Mouse (Mus musculus) kidney, embryonic 16.5 days (tissue): ENCODE measurements around the gene Fosl2. TPM values are rescaled to one million over a fixed set of nuclear protein-coding genes. Genes with fewer than 3 reads are reported as not detected.

Experiments used
- ATAC-seq: fragments of 200-750 bp; cut with Nextera tagmentation; 2 replicates; pipeline ENCODE4 v1.8.0; 2017; ENCODE audit warnings: moderate TSS enrichment; ENCODE audit not compliant: low FRiP score, low TSS enrichment
- H3K27ac ChIP-seq: fragments of 300-500 bp; sonication (generic); 2 replicates; pipeline ENCODE4 v1.5.1; 2014; ENCODE audit warnings: low read length
- H3K27me3 ChIP-seq: fragments of 300-500 bp; sonication (generic); 2 replicates; pipeline ENCODE4 v1.6.1; 2014; ENCODE audit warnings: low read length, control low read depth, mixed read lengths; ENCODE audit not compliant: insufficient read depth
- H3K36me3 ChIP-seq: fragments of 300-500 bp; sonication (generic); 2 replicates; pipeline ENCODE4 v1.6.1; 2014; ENCODE audit warnings: low read length, control low read depth, mixed read lengths; ENCODE audit not compliant: insufficient read depth
- H3K4me1 ChIP-seq: fragments of 300-500 bp; sonication (generic); 2 replicates; pipeline ENCODE4 v1.6.1; 2014; ENCODE audit warnings: low read length, control low read depth, mixed read lengths; ENCODE audit not compliant: insufficient read depth
- H3K4me2 ChIP-seq: fragments of 300-500 bp; sonication (generic); replicated peaks from 2 replicates; pipeline ENCODE4 v1.6.1; 2014; ENCODE audit warnings: low read depth, low read length
- H3K4me3 ChIP-seq: fragments of 300-500 bp; sonication (generic); 2 replicates; pipeline ENCODE4 v1.5.1; 2014; ENCODE audit warnings: mild to moderate bottlenecking, low read length
- H3K9ac ChIP-seq: fragments of 300-500 bp; sonication (generic); replicated peaks from 2 replicates; pipeline ENCODE4 v1.6.1; 2014; ENCODE audit warnings: low read length
- H3K9me3 ChIP-seq: fragments of 300-500 bp; sonication (generic); 2 replicates; pipeline ENCODE4 v1.6.1; 2016; ENCODE audit warnings: low read length, control low read depth
- WGBS: fragments of 180-500 bp; shearing (Covaris S2); extraction: QIAGEN DNeasy Blood & Tissue Kit; methylation state at CpG from one replicate; pipeline ENCODE4 v1.1.7; 2014; 5-methylcytosine and 5-hydroxymethylcytosine counted together
- polyA plus RNA-seq: library from polyadenylated mRNA; unstranded; fragments of >200 nt; fragmentation: Nextera tagmentation; extraction: Ambion mirVana; gene quantifications from 2 replicates; pipeline ENCODE4 v1.2.1, GENCODE M21; 2015

The Fosl2 gene
- polyA plus RNA-seq, 1 experiment from 2014 or later, result 5.5 TPM

DNA sequence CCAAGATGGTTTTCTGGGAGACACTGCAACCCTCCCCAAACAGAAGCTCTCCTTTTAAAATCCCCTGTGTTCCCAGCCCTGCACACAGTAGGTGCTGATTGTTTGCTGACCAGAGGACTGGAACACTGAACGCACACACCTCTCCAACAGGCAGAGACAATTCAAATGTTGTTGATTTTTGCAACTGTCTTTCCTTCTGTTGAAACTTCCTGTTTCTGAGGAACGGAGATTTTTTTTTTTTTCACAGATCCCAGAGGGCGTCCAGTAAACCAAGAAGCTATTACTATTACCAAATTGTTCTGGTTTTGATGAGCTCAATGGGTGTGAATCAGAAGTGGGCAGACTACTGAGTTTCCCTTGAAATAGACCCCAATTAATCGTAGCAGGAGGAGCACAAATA, 58.6 kb downstream of the Fosl2 start:
- no peak overlapping the region for H3K27ac ChIP-seq
- 66% methylated on average over 4 of the region's 4 CpGs for WGBS
- no peak for ATAC-seq
- no peaks in the 10 kb centered on the region for H3K36me3 ChIP-seq
- no peak overlapping the region for H3K9ac ChIP-seq
- H3K4me1 ChIP-seq, result peaks cover 6% of the 10 kb centered on the region; the same call in 1 of the 2 replicates
- H3K27me3 ChIP-seq, result no peaks in the 10 kb centered on the region
- no peak overlapping the region for H3K4me3 ChIP-seq
- H3K9me3 ChIP-seq, result no peaks in the 10 kb centered on the region
- no peak overlapping the region for H3K4me2 ChIP-seq

DNA sequence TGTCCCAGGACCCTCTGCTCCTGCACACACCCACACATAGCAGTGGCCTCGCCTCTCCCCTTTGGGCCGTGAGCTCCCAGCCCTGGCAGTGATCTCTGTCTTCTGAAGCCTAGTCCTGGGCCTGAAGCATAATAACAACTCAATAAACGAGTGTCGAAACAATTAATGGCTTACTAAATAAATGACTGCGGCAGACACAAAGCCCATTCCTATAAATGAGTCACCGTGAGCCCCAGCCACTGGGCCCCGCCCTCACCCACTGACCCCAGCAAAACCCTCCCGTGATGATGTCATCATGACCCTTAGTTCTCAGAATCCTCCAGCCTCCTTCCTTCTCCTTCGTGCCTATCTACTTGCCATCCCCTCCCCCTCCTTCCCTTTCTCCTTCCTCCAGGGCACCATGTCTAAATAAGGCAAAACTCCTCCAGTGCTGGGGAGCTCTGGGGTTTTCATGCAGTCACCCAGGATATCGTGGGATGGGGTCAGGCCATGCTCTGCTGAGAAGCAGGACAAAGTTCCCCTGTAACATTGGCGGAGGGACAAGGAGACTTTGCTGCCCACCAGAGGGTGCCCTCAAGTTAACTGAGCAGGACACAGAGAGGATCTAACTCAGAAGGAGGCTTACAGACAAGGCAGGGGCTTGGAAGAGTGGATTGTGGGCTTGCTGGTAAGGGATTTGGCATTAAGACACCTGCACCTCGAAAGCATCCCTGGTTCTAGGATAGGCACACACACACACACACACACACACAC, 60.4 kb downstream of the Fosl2 start:
- 42% methylated on average over 12 of the region's 12 CpGs for WGBS
- Histone ChIP-seq H3K4me3 (no peak overlapping the region), H3K4me2 (no peak overlapping the region), H3K27ac (peak overlapping the region; percentile 36; the same call in 1 of the 2 replicates), H3K27me3 (no peaks in the 10 kb centered on the region), H3K9ac (no peak overlapping the region), H3K4me1 (peaks cover 6% of the 10 kb centered on the region; the same call in 1 of the 2 replicates), H3K36me3 (no peaks in the 10 kb centered on the region), H3K9me3 (no peaks in the 10 kb centered on the region)
- ATAC-seq, result peak; percentile 40; the same call in 1 of the 2 replicates

DNA sequence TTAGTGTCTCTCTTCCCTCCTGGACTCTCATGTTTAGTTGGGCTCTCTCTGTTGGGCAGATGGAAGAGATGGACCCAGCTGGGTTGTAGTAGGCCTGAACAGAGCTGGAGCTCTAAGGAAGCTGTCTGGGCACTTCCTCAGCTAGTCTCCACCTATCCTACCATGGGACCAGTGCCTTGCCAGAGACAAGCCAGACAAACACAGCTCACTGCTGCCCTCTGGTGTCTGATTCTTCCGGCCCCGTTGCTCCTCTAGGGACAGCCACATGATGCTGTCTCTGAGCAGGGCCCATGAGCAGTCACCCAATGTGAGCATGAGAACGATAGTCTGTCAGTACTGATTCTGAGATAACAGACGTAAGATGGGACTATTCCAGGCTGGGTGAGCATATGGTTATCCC, 62.1 kb downstream of the Fosl2 start:
- no peaks in the 10 kb centered on the region for H3K36me3 ChIP-seq
- WGBS, result 8% methylated on average over 4 of the region's 4 CpGs
- no peak overlapping the region for H3K4me2 ChIP-seq
- H3K4me3 ChIP-seq, result no peak overlapping the region
- H3K9ac ChIP-seq, result no peak overlapping the region
- no peaks in the 10 kb centered on the region for H3K9me3 ChIP-seq
- peaks cover 6% of the 10 kb centered on the region; the same call in 1 of the 2 replicates for H3K4me1 ChIP-seq
- ATAC-seq, result peak; percentile 89
- no peak overlapping the region for H3K27ac ChIP-seq
- no peaks in the 10 kb centered on the region for H3K27me3 ChIP-seq

DNA sequence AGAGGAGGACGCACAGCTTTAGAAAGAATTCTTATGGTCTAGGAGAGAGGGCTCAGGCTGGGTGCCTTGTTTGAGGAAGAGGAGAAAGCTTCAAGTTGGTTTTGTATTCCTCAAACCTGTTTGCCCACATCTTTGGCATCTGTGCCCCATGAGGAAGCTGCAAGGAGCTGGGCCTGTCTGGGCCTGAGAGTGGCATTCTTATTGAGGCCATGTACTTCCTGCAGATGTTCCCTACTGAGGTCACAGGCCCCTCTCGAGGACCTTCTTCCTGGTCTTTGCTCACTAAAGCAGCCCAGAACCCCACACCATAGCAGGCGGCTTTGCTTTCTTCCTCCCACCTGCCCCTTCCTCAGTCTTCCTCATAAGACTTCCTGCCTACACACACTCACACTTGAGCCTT, 63.5 kb downstream of the Fosl2 start:
- H3K4me3 ChIP-seq, result no peak overlapping the region
- no peak overlapping the region for H3K9ac ChIP-seq
- 75% methylated on average over 3 of the region's 3 CpGs for WGBS
- peaks cover 6% of the 10 kb centered on the region; the same call in 1 of the 2 replicates for H3K4me1 ChIP-seq
- no peaks in the 10 kb centered on the region for H3K27me3 ChIP-seq
- H3K27ac ChIP-seq, result no peak overlapping the region
- H3K36me3 ChIP-seq, result no peaks in the 10 kb centered on the region
- no peak overlapping the region for H3K4me2 ChIP-seq
- H3K9me3 ChIP-seq, result no peaks in the 10 kb centered on the region
- ATAC-seq, result no peak

DNA sequence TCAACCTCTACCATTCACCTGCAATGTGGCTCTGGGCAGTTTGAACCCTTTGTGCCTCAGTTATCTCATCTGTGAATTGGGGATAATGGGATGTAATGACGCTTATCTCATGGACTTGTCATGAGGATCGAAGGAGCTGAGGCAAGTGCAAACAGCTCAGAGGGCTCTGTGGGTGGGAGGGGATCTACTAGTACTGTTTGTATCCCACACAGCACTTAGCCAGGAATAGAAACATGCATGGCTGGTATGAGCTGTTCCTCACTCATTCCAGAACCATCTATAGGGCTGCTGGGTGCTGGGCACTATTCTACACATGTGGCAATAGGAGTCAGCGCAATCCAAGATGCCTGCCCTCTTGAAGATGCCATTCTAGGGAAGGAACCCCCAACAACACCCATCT, 64.0 kb downstream of the Fosl2 start:
- Histone ChIP-seq H3K4me1 (peaks cover 6% of the 10 kb centered on the region; the same call in 1 of the 2 replicates), H3K4me2 (no peak overlapping the region), H3K9me3 (no peaks in the 10 kb centered on the region), H3K27me3 (no peaks in the 10 kb centered on the region), H3K36me3 (no peaks in the 10 kb centered on the region), H3K27ac (no peak overlapping the region), H3K9ac (no peak overlapping the region), H3K4me3 (no peak overlapping the region)
- ATAC-seq, result no peak
- WGBS, result 96% methylated on average over 3 of the region's 3 CpGs

DNA sequence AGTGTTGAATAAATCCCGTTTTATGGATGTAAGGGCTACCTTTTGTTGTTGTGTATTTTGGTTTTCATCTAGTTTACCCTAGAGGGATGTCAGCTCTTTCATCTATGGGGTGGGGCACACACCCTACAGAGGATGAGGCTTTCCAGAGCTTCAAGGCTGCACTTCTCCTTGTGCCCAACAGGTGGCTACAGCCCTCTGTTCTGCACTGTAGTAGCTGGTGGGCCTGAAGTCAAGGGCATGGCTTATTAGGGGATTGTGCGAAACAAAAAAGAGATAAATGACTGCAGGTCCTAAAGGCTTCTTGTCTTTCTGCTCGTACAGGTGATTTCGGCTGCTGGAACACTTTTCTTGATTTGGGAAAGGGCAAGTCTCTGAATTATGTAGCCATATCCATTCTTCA, 69.1 kb downstream of the Fosl2 start:
- no peak overlapping the region for H3K27ac ChIP-seq
- no peak overlapping the region for H3K4me2 ChIP-seq
- no peak for ATAC-seq
- H3K27me3 ChIP-seq, result no peaks in the 10 kb centered on the region
- H3K4me3 ChIP-seq, result no peak overlapping the region
- no peaks in the 10 kb centered on the region for H3K36me3 ChIP-seq
- WGBS, result 74% methylated on average over 4 of the region's 4 CpGs
- H3K4me1 ChIP-seq, result no peaks in the 10 kb centered on the region
- no peaks in the 10 kb centered on the region for H3K9me3 ChIP-seq
- H3K9ac ChIP-seq, result no peak overlapping the region

DNA sequence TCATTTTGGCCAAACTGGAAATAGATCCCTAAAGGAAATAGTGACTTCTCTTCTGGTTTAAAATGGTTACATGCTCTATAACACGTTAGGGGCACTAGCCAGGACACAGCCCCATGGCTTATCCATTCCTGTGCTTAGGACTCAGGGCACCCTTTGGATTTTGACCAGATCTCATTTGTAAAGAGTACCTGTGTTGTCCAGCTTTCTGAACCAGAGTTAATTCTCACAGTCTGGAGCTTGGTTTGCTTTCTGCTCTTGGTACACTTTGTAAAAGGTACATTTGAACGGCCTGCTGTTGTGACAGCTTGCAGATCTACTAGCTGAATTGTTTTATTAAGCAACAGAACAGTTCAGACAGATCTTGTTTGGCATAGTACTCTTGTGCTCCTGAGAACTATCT, 71.1 kb downstream of the Fosl2 start:
- 65% methylated on average over 2 of the region's 2 CpGs for WGBS
- Histone ChIP-seq H3K4me2 (no peak overlapping the region), H3K36me3 (no peaks in the 10 kb centered on the region), H3K4me3 (no peak overlapping the region), H3K9me3 (no peaks in the 10 kb centered on the region), H3K27me3 (no peaks in the 10 kb centered on the region), H3K4me1 (no peaks in the 10 kb centered on the region), H3K27ac (no peak overlapping the region), H3K9ac (no peak overlapping the region)
- ATAC-seq, result no peak

Other genes starting within 250 kb of the Fosl2 start
- gene Plb1, start 96.9 kb downstream of the Fosl2 start, polyA plus RNA-seq, result 0.05 and 0.06 TPM in 2 replicates